Mouse (Mus musculus) testis, postnatal 10 days (tissue): Measurements from ENCODE around the gene Eml4.

ENCODE experiments used
- DNase-seq: peaks from one replicate; pipeline ENCODE4 v3.0.0; 2021; ENCODE audit warnings: low spot score

Gene Eml4

GRCm38 (mm10) chr17:83350379-83351091 lies at the start of gene Eml4:
Gene Eml4 (plus strand): TSS chr17:83350931.
- peak; percentile 99 for DNase-seq

- no peak for DNase-seq
These were observed 49.3 kb upstream of the Eml4 start for GRCm38 (mm10) chr17:83301433-83301832.

- DNase-seq, result no peak
These were observed 46.5 kb upstream of the Eml4 start for GRCm38 (mm10) chr17:83304089-83304822.

- no peak for DNase-seq
These were observed 43.6 kb upstream of the Eml4 start for GRCm38 (mm10) chr17:83306964-83307640.

- DNase-seq, result no peak
These were observed 43.0 kb upstream of the Eml4 start for GRCm38 (mm10) chr17:83307641-83308296.

GRCm38 (mm10) chr17:83308451-83308850 lies 42.3 kb upstream of the Eml4 start:
- DNase-seq, result no peak

- DNase-seq, result no peak
These were observed 41.5 kb upstream of the Eml4 start for GRCm38 (mm10) chr17:83309243-83309642.

- no peak for DNase-seq
These were observed 38.9 kb upstream of the Eml4 start for GRCm38 (mm10) chr17:83311806-83312205.

- peak; percentile 47 for DNase-seq
These were observed 38.4 kb upstream of the Eml4 start for GRCm38 (mm10) chr17:83312244-83312918.

- DNase-seq, result no peak
These were observed 37.6 kb upstream of the Eml4 start for GRCm38 (mm10) chr17:83313046-83313689.

- DNase-seq, result no peak
These were observed 35.3 kb upstream of the Eml4 start for GRCm38 (mm10) chr17:83315476-83315875.

GRCm38 (mm10) chr17:83322621-83323335 lies 28.0 kb upstream of the Eml4 start:
- DNase-seq, result peak; percentile 54

- DNase-seq, result no peak
These were observed 27.1 kb upstream of the Eml4 start for GRCm38 (mm10) chr17:83323410-83324268.

- no peak for DNase-seq
These were observed 26.5 kb upstream of the Eml4 start for GRCm38 (mm10) chr17:83324269-83324616.

- peak; percentile 27 for DNase-seq
These were observed 15.5 kb upstream of the Eml4 start for GRCm38 (mm10) chr17:83335183-83335584.

- DNase-seq, result peak; percentile 37
These were observed 13.5 kb upstream of the Eml4 start for GRCm38 (mm10) chr17:83337051-83337898.

GRCm38 (mm10) chr17:83339368-83340085 lies 11.2 kb upstream of the Eml4 start:
- no peak for DNase-seq

GRCm38 (mm10) chr17:83340895-83341524 lies 9.7 kb upstream of the Eml4 start:
- no peak for DNase-seq
